Mouse (Mus musculus) liver, postnatal 0 days (tissue): Measurements from ENCODE around the gene Krt18. TPM values are rescaled to one million over a fixed set of nuclear protein-coding genes. Genes with fewer than 3 reads are reported as not detected.

Experiments
- ATAC-seq: fragments of 200-750 bp; cut with Nextera tagmentation; 2 replicates; pipeline ENCODE4 v1.8.0; 2017; ENCODE audit warnings: mild to moderate bottlenecking, moderate library complexity
- DNase-seq: peaks from one replicate; pipeline ENCODE4 v3.0.0-alpha.2; 2016
- H3K27ac ChIP-seq: fragments of 300-500 bp; sonication (generic); 2 replicates; pipeline ENCODE4 v1.5.1; 2014; ENCODE audit warnings: antibody characterized with exemption, moderate library complexity, mild to moderate bottlenecking, low read depth
- H3K27me3 ChIP-seq: fragments of 300-500 bp; sonication (generic); 2 replicates; pipeline ENCODE4 v1.6.1; 2014; ENCODE audit warnings: low read length, control low read depth, mixed read lengths; ENCODE audit not compliant: insufficient read depth
- H3K36me3 ChIP-seq: fragments of 300-500 bp; sonication (generic); replicated peaks from 2 replicates; pipeline ENCODE4 v1.6.1; 2014; ENCODE audit warnings: mild to moderate bottlenecking, control low read depth, low read length, moderate library complexity, mixed read lengths; ENCODE audit not compliant: insufficient read depth
- H3K4me1 ChIP-seq: fragments of 300-500 bp; sonication (generic); 2 replicates; pipeline ENCODE4 v1.6.1; 2014; ENCODE audit warnings: antibody characterized with exemption, mild to moderate bottlenecking, control low read depth; ENCODE audit not compliant: insufficient read depth
- H3K4me2 ChIP-seq: fragments of 300-500 bp; sonication (generic); 2 replicates; pipeline ENCODE4 v1.6.1; 2014; ENCODE audit warnings: low read depth, mild to moderate bottlenecking, low read length, moderate library complexity, mixed read lengths
- H3K4me3 ChIP-seq: fragments of 300-500 bp; sonication (generic); 2 replicates; pipeline ENCODE4 v1.5.1; 2014; ENCODE audit warnings: low read depth, low read length
- H3K9ac ChIP-seq: fragments of 300-500 bp; sonication (generic); replicated peaks from 2 replicates; pipeline ENCODE4 v1.6.1; 2014; ENCODE audit warnings: mild to moderate bottlenecking, moderate library complexity
- H3K9me3 ChIP-seq: fragments of 300-500 bp; sonication (generic); 2 replicates; pipeline ENCODE4 v1.6.1; 2016; ENCODE audit warnings: mild to moderate bottlenecking, control low read depth, low read length, mixed read lengths
- CTCF ChIP-seq: sonication (generic); IDR thresholded peaks from 2 replicates; pipeline ENCODE4 v1.5.1; 2016; ENCODE audit warnings: antibody characterized with exemption, low read depth
- EP300 ChIP-seq: IDR thresholded peaks from 2 replicates; pipeline ENCODE4 v1.6.1; 2016; ENCODE audit warnings: antibody characterized with exemption, low read depth, mild to moderate bottlenecking
- WGBS: fragments of 180-500 bp; shearing (Covaris S2); extraction: QIAGEN DNeasy Blood & Tissue Kit; methylation state at CpG from one replicate; pipeline ENCODE4 v1.1.7; 2014; ENCODE audit not compliant: insufficient replicate concordance; 5-methylcytosine and 5-hydroxymethylcytosine counted together
- polyA plus RNA-seq: library from polyadenylated mRNA; unstranded; fragments of >200 nt; fragmentation: Nextera tagmentation; extraction: Ambion mirVana; gene quantifications from 2 replicates; pipeline ENCODE4 v1.2.1, GENCODE M21; 2015

Gene Krt18
- polyA plus RNA-seq, result 234 and 261 TPM in 2 replicates

DNA sequence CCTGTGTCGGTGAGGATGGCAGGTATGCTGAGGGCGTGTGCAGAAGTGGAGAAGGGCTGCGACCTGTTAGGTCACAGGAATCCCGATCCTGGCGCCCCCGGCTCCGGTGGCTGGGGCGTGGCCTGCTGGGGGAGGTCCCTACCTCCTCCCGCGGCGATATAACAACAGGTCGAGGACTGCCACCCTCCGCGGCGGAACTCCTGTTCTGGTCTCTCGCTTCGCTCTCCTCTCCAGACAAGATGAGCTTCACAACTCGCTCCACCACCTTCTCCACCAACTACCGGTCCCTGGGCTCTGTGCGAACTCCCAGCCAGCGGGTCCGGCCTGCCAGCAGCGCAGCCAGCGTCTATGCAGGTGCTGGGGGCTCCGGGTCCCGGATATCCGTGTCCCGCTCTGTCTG, at the start of gene Krt18:
TSS of gene Krt18 (plus strand) at position 141 of the 400 bp plus-strand sequence.
- peaks cover 5% of the 10 kb centered on the region; the same call in 1 of the 2 replicates for H3K36me3 ChIP-seq
- peaks cover 10% of the 10 kb centered on the region; the same call in 1 of the 2 replicates for H3K27me3 ChIP-seq
- H3K4me3 ChIP-seq, result peak within 1 kb of the TSS; percentile 55
- peak within 1 kb of the TSS; percentile 65 for H3K4me2 ChIP-seq
- TF ChIP-seq EP300 (no peak), CTCF (no peak)
- peak; percentile 46 for ATAC-seq
- H3K9ac ChIP-seq, result peak within 1 kb of the TSS; percentile 77
- H3K27ac ChIP-seq, result peak within 1 kb of the TSS; percentile 92
- DNase-seq, result peak; percentile 74
- H3K9me3 ChIP-seq, result no peaks in the 10 kb centered on the region
- peaks cover 18% of the 10 kb centered on the region for H3K4me1 ChIP-seq
- WGBS, result under 1% methylated on average over 28 of the region's 28 CpGs

DNA sequence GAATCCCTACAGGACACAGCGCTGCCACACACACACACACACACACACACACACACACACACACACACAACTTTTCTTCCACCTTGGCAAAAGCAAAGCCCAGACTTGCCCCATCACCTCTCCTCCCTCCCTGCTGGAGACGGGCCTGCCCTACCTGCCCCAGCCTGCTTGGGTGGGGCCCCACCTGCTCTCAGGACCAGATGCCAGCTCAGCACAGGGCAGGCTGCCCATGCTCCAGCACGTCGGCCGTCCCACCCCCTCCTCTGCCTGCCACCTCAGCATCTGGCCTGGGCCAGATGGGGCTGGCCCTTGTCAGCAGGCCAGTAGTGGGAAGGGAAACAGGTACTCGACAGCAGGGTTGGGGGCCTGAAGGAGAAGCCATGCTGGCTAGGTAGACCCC, 47.1 kb upstream of the Krt18 start:
- H3K4me2 ChIP-seq, result no peak overlapping the region
- no peaks in the 10 kb centered on the region for H3K36me3 ChIP-seq
- no peaks in the 10 kb centered on the region for H3K27me3 ChIP-seq
- peaks cover 29% of the 10 kb centered on the region for H3K4me1 ChIP-seq
- no peak overlapping the region for H3K4me3 ChIP-seq
- DNase-seq (no peak), ATAC-seq (no peak)
- no peak overlapping the region; the same call in 1 of the 2 replicates for H3K9ac ChIP-seq
- H3K9me3 ChIP-seq, result no peaks in the 10 kb centered on the region
- TF ChIP-seq CTCF, result no peak
- TF ChIP-seq EP300, result no peak
- H3K27ac ChIP-seq, result peak overlapping the region; percentile 31; the same call in 1 of the 2 replicates
- WGBS, result 65% methylated on average over 6 of the region's 6 CpGs

DNA sequence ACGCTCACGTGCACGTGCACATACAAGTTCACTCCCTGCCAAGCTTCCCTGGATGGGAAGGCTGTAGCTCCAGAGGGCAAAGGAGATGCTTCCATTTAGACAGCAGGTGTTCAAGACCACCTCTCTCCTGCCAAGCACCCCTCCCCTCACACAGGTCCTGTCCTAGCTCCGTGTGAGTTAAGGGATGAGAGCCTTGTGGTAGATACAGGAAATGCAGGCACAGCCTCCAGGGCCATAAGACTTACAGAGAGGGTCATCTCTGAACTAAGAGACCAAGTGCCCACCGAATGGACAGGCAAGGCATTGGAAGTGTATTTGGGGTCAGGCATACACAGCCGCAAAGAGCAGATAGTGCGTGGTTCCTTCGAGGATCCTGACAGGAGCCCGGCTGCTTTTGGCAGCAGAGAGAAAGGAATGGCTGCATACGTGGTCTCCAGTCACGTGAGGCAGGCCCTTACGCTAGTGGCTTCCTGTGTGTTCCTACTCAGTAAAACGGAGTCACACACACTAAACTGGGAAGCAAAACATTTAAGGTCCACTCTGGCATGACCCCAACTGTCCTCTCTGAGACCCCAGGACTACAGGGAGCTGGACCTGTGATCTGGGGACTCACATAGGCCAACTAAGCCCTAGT, 44.5 kb upstream of the Krt18 start:
- Histone ChIP-seq H3K36me3 (no peaks in the 10 kb centered on the region), H3K9me3 (no peaks in the 10 kb centered on the region), H3K4me3 (no peak overlapping the region), H3K4me2 (no peak overlapping the region), H3K9ac (no peak overlapping the region), H3K27ac (no peak overlapping the region), H3K27me3 (no peaks in the 10 kb centered on the region), H3K4me1 (peaks cover 6% of the 10 kb centered on the region)
- ATAC-seq (no peak), DNase-seq (no peak)
- TF ChIP-seq CTCF (no peak; the same call in 1 of the 2 replicates), EP300 (no peak)
- 69% methylated on average over 13 of the region's 13 CpGs for WGBS

DNA sequence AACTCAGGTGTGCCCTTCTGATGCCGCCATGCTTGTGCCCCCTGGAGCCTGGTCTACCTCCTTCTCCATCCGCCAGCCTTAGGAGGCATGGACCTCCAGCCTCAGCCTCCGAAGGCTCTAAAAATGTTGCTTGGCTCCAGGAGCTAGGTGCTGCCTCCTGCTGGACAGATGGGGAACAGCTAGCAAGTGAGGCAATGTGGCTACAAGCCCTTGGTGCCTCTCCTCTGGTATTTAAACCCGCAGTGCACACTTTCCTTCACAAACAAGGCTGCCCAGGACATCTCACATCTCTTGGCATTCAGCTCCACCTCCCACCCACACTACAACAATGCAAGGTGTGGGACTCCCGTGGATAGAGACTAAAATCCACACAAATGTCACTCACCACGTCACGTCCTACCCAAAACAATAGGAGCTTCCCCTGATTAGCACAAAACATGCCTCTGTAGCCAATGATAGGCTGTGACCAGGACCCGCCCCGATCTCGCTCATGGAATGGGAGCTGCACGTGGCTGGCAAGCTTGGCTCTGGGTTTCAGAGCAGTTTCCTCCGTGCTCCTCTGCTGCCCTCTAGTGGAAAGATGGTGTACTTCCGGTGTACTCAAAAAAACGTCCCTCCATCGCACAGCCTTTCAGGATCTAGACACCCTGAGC, 43.9 kb upstream of the Krt18 start:
- ATAC-seq (peak; percentile 97), DNase-seq (peak; percentile 92)
- Histone ChIP-seq H3K27ac (peak overlapping the region; percentile 66), H3K9me3 (no peaks in the 10 kb centered on the region), H3K4me2 (peak overlapping the region; percentile 58), H3K27me3 (no peaks in the 10 kb centered on the region), H3K4me1 (no peaks in the 10 kb centered on the region; the same call in none of the 2 replicates), H3K36me3 (no peaks in the 10 kb centered on the region), H3K4me3 (no peak overlapping the region; the same call in 1 of the 2 replicates), H3K9ac (no peak overlapping the region; the same call in 1 of the 2 replicates)
- 0 out of 2 replicates have a peak, but pooled peaks have one; percentile 50 for TF ChIP-seq EP300
- peak; percentile 96 for TF ChIP-seq CTCF
- WGBS, result 3% methylated on average over 15 of the region's 15 CpGs

DNA sequence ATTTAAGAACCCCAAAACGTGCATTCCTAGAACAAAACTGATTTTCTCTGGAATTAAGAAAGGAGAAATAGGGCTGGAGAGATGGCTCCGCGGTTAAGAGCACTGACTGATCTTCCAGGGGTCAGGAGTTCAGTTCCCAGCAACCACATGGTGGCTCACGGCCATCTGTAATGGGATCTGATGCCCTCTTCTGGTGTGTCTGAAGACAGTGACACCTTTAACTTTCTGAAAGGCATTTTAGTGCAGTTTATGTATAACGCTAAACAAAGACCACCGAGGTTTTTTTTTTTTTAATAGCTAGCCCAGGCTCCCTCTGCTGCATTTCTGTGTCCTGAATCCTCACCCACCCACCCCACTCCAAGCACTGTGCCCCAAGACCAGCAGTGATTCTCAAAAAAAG, 43.2 kb upstream of the Krt18 start:
- ATAC-seq (no peak), DNase-seq (no peak)
- no peak overlapping the region for H3K4me3 ChIP-seq
- TF ChIP-seq CTCF (no peak), EP300 (no peak)
- no peaks in the 10 kb centered on the region; the same call in none of the 2 replicates for H3K4me1 ChIP-seq
- no peaks in the 10 kb centered on the region for H3K9me3 ChIP-seq
- no peak overlapping the region for H3K27ac ChIP-seq
- H3K9ac ChIP-seq, result no peak overlapping the region
- no peaks in the 10 kb centered on the region for H3K27me3 ChIP-seq
- 9% methylated on average over 6 of the region's 6 CpGs for whole genome bisulfite sequencing
- no peak overlapping the region for H3K4me2 ChIP-seq
- H3K36me3 ChIP-seq, result no peaks in the 10 kb centered on the region

DNA sequence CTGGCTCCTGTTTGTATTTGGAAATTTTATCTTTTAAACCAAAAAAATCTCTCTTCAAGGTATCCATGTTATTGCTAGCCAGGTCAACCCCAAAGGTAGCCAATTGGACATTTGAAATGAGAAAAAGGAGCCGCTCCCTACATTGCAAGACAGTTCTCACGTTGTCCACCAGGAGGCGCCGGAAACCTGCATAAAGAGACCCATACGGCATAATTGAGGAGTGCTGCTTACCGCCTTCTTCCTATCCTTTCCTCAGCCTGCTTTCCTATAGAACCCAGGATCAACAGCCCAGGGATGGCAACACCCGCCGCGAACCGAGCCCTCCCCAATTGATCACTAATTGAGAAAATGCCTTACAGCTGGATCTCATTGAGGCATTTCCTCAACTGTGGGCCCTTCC, 39.9 kb upstream of the Krt18 start:
- peak; percentile 92 for TF ChIP-seq CTCF
- no peak for TF ChIP-seq EP300
- H3K9me3 ChIP-seq, result no peaks in the 10 kb centered on the region
- no peaks in the 10 kb centered on the region for H3K27me3 ChIP-seq
- DNase-seq (peak; percentile 88), ATAC-seq (0 out of 2 replicates have a peak, but pooled peaks have one; percentile 14)
- no peak overlapping the region for H3K9ac ChIP-seq
- WGBS, result under 1% methylated on average over 10 of the region's 10 CpGs
- H3K4me3 ChIP-seq, result no peak overlapping the region
- H3K36me3 ChIP-seq, result no peaks in the 10 kb centered on the region
- no peak overlapping the region for H3K27ac ChIP-seq
- no peak overlapping the region for H3K4me2 ChIP-seq
- no peaks in the 10 kb centered on the region; the same call in none of the 2 replicates for H3K4me1 ChIP-seq
